30 mouse cellular contexts compared by ENCODE assay signal in genomic region chr17:29074085-29074484, GRCm38 (mm10). TPM values are rescaled to one million over a fixed set of nuclear protein-coding genes. Genes with fewer than 3 reads are reported as not detected.
A peak's percentile ranks its signal among the peaks of the same experiment; 100 is the strongest.
DNase-seq lines count a peak whose midpoint lies in the region; ATAC-seq and TF ChIP-seq lines count a peak whose summit lies in the region.
"Had no signal": no experiment of that assay in that cellular context is flagged by ENCODE, and none has a peak within 500 bp of the region (broad histone marks: within the 10 kb centered on the region; RNA-seq: fewer than 3 reads in every experiment).

No protein-coding gene starts in this region.

- no peak for TF ChIP-seq RAD21 in MEL (IDR thresholded peaks at IDR 0.05; ENCODE audit: low read depth, low read length)

- H3K36me3 ChIP-seq in hindbrain, postnatal 0 days (ENCODE audit: insufficient read depth, low read length) = no peaks in the 10 kb centered on the region
- no peaks in the 10 kb centered on the region for H3K36me3 ChIP-seq in hindbrain, embryonic 14.5 days (replicated peaks; ENCODE audit: control insufficient read depth, insufficient read depth)
- H3K36me3 ChIP-seq in E14TG2a.4 (ENCODE audit: insufficient read depth, low read length) = peaks cover 35% of the 10 kb centered on the region
- peaks cover 0 to 5% of the 10 kb centered on the region in 2 experiments; a peak in 2 of 4 replicates for H3K36me3 ChIP-seq in MEL (ENCODE audit: control insufficient read depth in 1 of 2, insufficient read depth in 2 of 2, low read length in 2 of 2)
- H3K36me3 ChIP-seq in myocyte (ENCODE audit: control insufficient read depth, insufficient read depth) = no peaks in the 10 kb centered on the region
- H3K36me3 ChIP-seq: embryonic facial prominence, embryonic 10.5 days; embryonic facial prominence, embryonic 13.5 days; forebrain, embryonic 12.5 days; forebrain, embryonic 15.5 days; hindbrain, embryonic 12.5 days had no signal

- H3K79me2 ChIP-seq in MEL (ENCODE audit: control insufficient read depth, insufficient read depth, low read length, poor library complexity) (no peaks in the 10 kb centered on the region; the same call in 1 of the 2 replicates), myocyte (ENCODE audit: control insufficient read depth, insufficient read depth) (no peaks in the 10 kb centered on the region)

- 0 out of 2 replicates have a peak overlapping the region, but pooled peaks have one; percentile 36 for H3K27ac ChIP-seq in hindbrain, postnatal 0 days
- H3K27ac ChIP-seq in hindbrain, embryonic 14.5 days = no peak overlapping the region
- H3K27ac ChIP-seq in MEL (ENCODE audit: control insufficient read depth, low read depth, low read length) = no peak overlapping the region
- H3K27ac ChIP-seq: embryonic facial prominence, embryonic 10.5 days; embryonic facial prominence, embryonic 13.5 days; forebrain, embryonic 12.5 days; forebrain, embryonic 15.5 days; hindbrain, embryonic 12.5 days had no signal

- no peak for TF ChIP-seq POLR2A in MEL (IDR thresholded peaks at IDR 0.05; ENCODE audit: control insufficient read depth in 1 of 2, insufficient read depth in 1 of 2, low read depth in 1 of 2, low read length in 2 of 2, poor library complexity in 1 of 2)
- TF ChIP-seq POLR2A in myocyte (IDR thresholded peaks at IDR 0.05; ENCODE audit: insufficient read length, low read depth) = no peak

- WGBS in hindbrain, postnatal 0 days = 88% methylated on average over 13 of the region's 13 CpGs
- WGBS in hindbrain, embryonic 14.5 days = 87% methylated on average over 13 of the region's 13 CpGs

- H3K4me3 ChIP-seq in hindbrain, postnatal 0 days (ENCODE audit: low read length) = no peak overlapping the region
- H3K4me3 ChIP-seq in hindbrain, embryonic 14.5 days (replicated peaks; ENCODE audit: low read length) = no peak overlapping the region
- H3K4me3 ChIP-seq in E14TG2a.4 (replicated peaks; ENCODE audit: low read length) = peak overlapping the region; percentile 64
- no peak overlapping the region for H3K4me3 ChIP-seq in MEL (ENCODE audit: control insufficient read depth in 1 of 2, insufficient read depth in 1 of 2, low read depth in 2 of 2, low read length in 2 of 2)
- no peak overlapping the region for H3K4me3 ChIP-seq in myocyte
- H3K4me3 ChIP-seq: embryonic facial prominence, embryonic 10.5 days; embryonic facial prominence, embryonic 13.5 days; erythroblast, embryonic 14.5 days; forebrain, embryonic 12.5 days; forebrain, embryonic 15.5 days; gastrocnemius, adult 2 months; hindbrain, embryonic 12.5 days had no signal

- no peaks in the 10 kb centered on the region for H3K27me3 ChIP-seq in hindbrain, postnatal 0 days (ENCODE audit: insufficient read depth, low read length)
- H3K27me3 ChIP-seq in hindbrain, embryonic 14.5 days (ENCODE audit: control insufficient read depth, insufficient read depth, low read length) = no peaks in the 10 kb centered on the region
- H3K27me3 ChIP-seq in E14TG2a.4 (ENCODE audit: insufficient read depth, low read length) = no peaks in the 10 kb centered on the region
- no peaks in the 10 kb centered on the region for H3K27me3 ChIP-seq in MEL (ENCODE audit: control insufficient read depth in 1 of 2, insufficient read depth in 2 of 2, low read length in 2 of 2)
- no peaks in the 10 kb centered on the region for H3K27me3 ChIP-seq in myocyte (ENCODE audit: control insufficient read depth, insufficient read depth, insufficient read length)
- H3K27me3 ChIP-seq: CH12.LX; forebrain, embryonic 12.5 days; forebrain, embryonic 15.5 days; Patski had no signal

- ATAC-seq in hindbrain, postnatal 0 days = no peak
- no peak for ATAC-seq in hindbrain, embryonic 14.5 days (ENCODE audit: low FRiP score)
- ATAC-seq: activated CD4-positive, CD25-positive, alpha-beta regulatory T cell, adult 4 months; forebrain, embryonic 15.5 days; hindbrain, embryonic 16.5 days; inflammation-experienced regulatory T-cells, adult 6 months; intestine, embryonic 16.5 days; Patski had no signal

- no peak overlapping the region for H3K4me2 ChIP-seq in hindbrain, postnatal 0 days (ENCODE audit: low read depth, low read length)
- H3K4me2 ChIP-seq in hindbrain, embryonic 14.5 days (replicated peaks) = no peak overlapping the region
- no peak overlapping the region for H3K4me2 ChIP-seq in myocyte (ENCODE audit: low read depth)
- H3K4me2 ChIP-seq: embryonic facial prominence, embryonic 13.5 days; forebrain, embryonic 12.5 days; forebrain, embryonic 15.5 days; hindbrain, embryonic 12.5 days had no signal

- H3K4me1 ChIP-seq in hindbrain, postnatal 0 days (ENCODE audit: insufficient read depth, low read length) = peaks cover 9% of the 10 kb centered on the region
- peaks cover 4% of the 10 kb centered on the region; the same call in 1 of the 2 replicates for H3K4me1 ChIP-seq in hindbrain, embryonic 14.5 days (replicated peaks; ENCODE audit: control insufficient read depth, insufficient read depth, low read length)
- H3K4me1 ChIP-seq in E14TG2a.4 (replicated peaks; ENCODE audit: low read depth, low read length) (peaks cover 87% of the 10 kb centered on the region), MEL (ENCODE audit: control insufficient read depth in 1 of 2, insufficient read depth in 2 of 2, low read length in 2 of 2) (peaks cover 3 to 9% of the 10 kb centered on the region in 2 experiments; a peak in 3 of 4 replicates)

- H3K9ac ChIP-seq in hindbrain, postnatal 0 days (replicated peaks; ENCODE audit: low read length) = no peak overlapping the region
- no peak overlapping the region for H3K9ac ChIP-seq in hindbrain, embryonic 14.5 days
- H3K9ac ChIP-seq in MEL (ENCODE audit: control insufficient read depth, low read depth, low read length, poor library complexity, severe bottlenecking) = no peak overlapping the region
- H3K9ac ChIP-seq: embryonic facial prominence, embryonic 13.5 days; forebrain, embryonic 12.5 days; forebrain, embryonic 15.5 days; hindbrain, embryonic 12.5 days had no signal

- TF ChIP-seq CTCF in hindbrain, postnatal 0 days (IDR thresholded peaks at IDR 0.05; ENCODE audit: low read depth) = no peak
- no peak for TF ChIP-seq CTCF in E14TG2a.4 (conservative IDR thresholded peaks at IDR 0.05; ENCODE audit: low read length)
- no peak for TF ChIP-seq CTCF in MEL (IDR thresholded peaks at IDR 0.05 in 2 of 3, conservative IDR thresholded peaks at IDR 0.05 in 1 of 3; ENCODE audit: control insufficient read depth in 1 of 3, insufficient read depth in 1 of 3, low read depth in 2 of 3, low read length in 3 of 3, poor library complexity in 1 of 3, severe bottlenecking in 1 of 3)

- no peak for TF ChIP-seq EP300 in MEL (IDR thresholded peaks at IDR 0.05; ENCODE audit: low read depth in 1 of 2, low read length in 2 of 2)

- H3ac ChIP-seq in myocyte (ENCODE audit: control insufficient read depth, insufficient read length) = no peak overlapping the region

- no peaks in the 10 kb centered on the region for H3K9me3 ChIP-seq in hindbrain, postnatal 0 days (ENCODE audit: low read length)
- no peaks in the 10 kb centered on the region for H3K9me3 ChIP-seq in hindbrain, embryonic 14.5 days (ENCODE audit: control insufficient read depth, low read length)
- H3K9me3 ChIP-seq in E14TG2a.4 (ENCODE audit: low read length) = no peaks in the 10 kb centered on the region
- H3K9me3 ChIP-seq in MEL (replicated peaks; ENCODE audit: insufficient read depth, low read length) = no peaks in the 10 kb centered on the region
- H3K9me3 ChIP-seq: embryonic facial prominence, embryonic 10.5 days; embryonic facial prominence, embryonic 13.5 days; forebrain, embryonic 12.5 days; forebrain, embryonic 15.5 days; hindbrain, embryonic 12.5 days had no signal

- no peak for DNase-seq in hindbrain, postnatal 0 days (ENCODE audit: low spot score)
- DNase-seq in hindbrain, embryonic 14.5 days (ENCODE audit: low spot score) = no peak
- peak; percentile 48 for DNase-seq in MEL (ENCODE audit: low read depth, low spot score)
- no peak for DNase-seq in frontal cortex, postnatal 10 days (ENCODE audit: low spot score in 2 of 2)
- DNase-seq in kidney, postnatal 14 days = no peak
- DNase-seq: adrenal gland, adult 8-10 months; adrenal gland, postnatal 25 days; B cell, adult 2 months; cerebellum, adult 11-12 months; cerebellum, adult 8-10 months; cerebellum, postnatal 10 days; cerebellum, postnatal 36 days; embryo, embryonic 11 days; gastrocnemius, adult 2 months; gastrocnemius, postnatal 14 days; heart, adult 18-20 months had no signal

TF ChIP-seq in MEL, 35 proteins besides CTCF, POLR2A, EP300 and RAD21 (continues in another document):
- 0 out of 2 replicates have a peak, but pooled peaks have one; percentile 45 for TF ChIP-seq RCOR1 (IDR thresholded peaks at IDR 0.05; ENCODE audit: low read depth, low read length)

TF ChIP-seq in myocyte, 11 proteins besides CTCF, POLR2A, EP300 and RAD21 (continues in another document):
- TF ChIP-seq POLR2AphosphoS2 (IDR thresholded peaks at IDR 0.05; ENCODE audit: insufficient read length, low read depth) (peak; percentile 11), REST (IDR thresholded peaks at IDR 0.05; ENCODE audit: insufficient read depth, insufficient read length) (no peak), USF1 (IDR thresholded peaks at IDR 0.05; ENCODE audit: low read depth) (no peak)

RNA-seq across cellular contexts. Expression of gene Cdkn1a, which starts 16.7 kb away (rescaled TPM):
- total RNA-seq in hindbrain, postnatal 0 days (2014; rRNA removed) = 48.9 and 50.0 TPM in 2 replicates
- 242 and 257 TPM in 2 replicates for polyA plus RNA-seq in hindbrain, postnatal 0 days (2015; fragmentation: Nextera tagmentation; extraction: Ambion mirVana)
- polyA plus RNA-seq in hindbrain, embryonic 14.5 days (2014; fragmentation: Nextera tagmentation; extraction: Ambion mirVana) = 79.5 and 97.7 TPM in 2 replicates
- 2.0 and 2.3 TPM in 2 replicates for total RNA-seq in MEL (2012; rRNA removed)
- polyA plus RNA-seq in MEL (2012; ENCODE audit: insufficient read depth in 1 of 2, insufficient read length in 2 of 2, low read depth in 1 of 2, low replicate concordance in 2 of 2, missing spikeins in 1 of 2) = 10 to 100 TPM in 1 of 2 experiments, not detected in 1; 21.0 TPM
- 2,069 TPM for polyA plus RNA-seq in myocyte (2012; fragmentation: generic; extraction: Trizol)

RNA-seq across cellular contexts. Expression of gene Rab44, which starts 39.9 kb away (rescaled TPM):
- total RNA-seq in hindbrain, postnatal 0 days (2014; rRNA removed) = 1.2 TPM in 2 replicates
- 0.05 and 0.20 TPM in 2 replicates for polyA plus RNA-seq in hindbrain, postnatal 0 days (2015; fragmentation: Nextera tagmentation; extraction: Ambion mirVana)
- not detected in 2 replicates for polyA plus RNA-seq in hindbrain, embryonic 14.5 days (2014; fragmentation: Nextera tagmentation; extraction: Ambion mirVana)
- total RNA-seq in MEL (2012; rRNA removed) = 5.4 and 9.5 TPM in 2 replicates
- polyA plus RNA-seq in MEL (2012; ENCODE audit: insufficient read depth in 1 of 2, insufficient read length in 2 of 2, low read depth in 1 of 2, low replicate concordance in 2 of 2, missing spikeins in 1 of 2) (1 to 10 TPM in 1 of 2 experiments, not detected in 1; 7.0 TPM), myocyte (2012; fragmentation: generic; extraction: Trizol) (6.8 TPM)
- polyA plus RNA-seq: activated CD4-positive, CD25-positive, alpha-beta regulatory T cell, adult 4 months; inflammation-experienced regulatory T-cells, adult 6 months had no signal

RNA-seq across cellular contexts. Expression of gene Srsf3, which starts 41.7 kb away (rescaled TPM):
- 139 and 147 TPM in 2 replicates for total RNA-seq in hindbrain, postnatal 0 days (2014; rRNA removed)
- polyA plus RNA-seq in hindbrain, postnatal 0 days (2015; fragmentation: Nextera tagmentation; extraction: Ambion mirVana) = 298 and 315 TPM in 2 replicates
- polyA plus RNA-seq in hindbrain, embryonic 14.5 days (2014; fragmentation: Nextera tagmentation; extraction: Ambion mirVana) = 446 and 460 TPM in 2 replicates
- total RNA-seq in MEL (2012; rRNA removed) = 312 and 367 TPM in 2 replicates
- polyA plus RNA-seq in MEL (2012; ENCODE audit: insufficient read depth in 1 of 2, insufficient read length in 2 of 2, low read depth in 1 of 2, low replicate concordance in 2 of 2, missing spikeins in 1 of 2) = 100 to 1,000 TPM; 326 to 556 TPM
- polyA plus RNA-seq in myocyte (2012; fragmentation: generic; extraction: Trizol) = 98.2 TPM
